Mouse (Mus musculus): Measurements from ENCODE around the gene Tbc1d22b. TPM values are rescaled to one million over a fixed set of nuclear protein-coding genes. Genes with fewer than 3 reads are reported as not detected.
A peak's percentile ranks its signal among the peaks of the same experiment; 100 is the strongest.
"Not testable (repeated sequence)": the region's sequence is repeated elsewhere in the genome, so short reads cannot be mapped to it uniquely, and the experiment has no call there.

Gene Tbc1d22b
- 10 to 100 TPM; 24.2 to 30.5 TPM for total RNA-seq (2021)
- 25.7 and 30.6 TPM in 2 replicates for polyA plus RNA-seq (2012; rRNA removed)
- long read RNA-seq, transcript Tbc1d22b-201 (13 exons, 3,595 nt), result major isoform, 6 of 13 reads
- long read RNA-seq, partial matches to known transcripts, result 3 of 13 reads
- long read RNA-seq, other reads (novel, unspliced or antisense), result 4 of 13 reads

DNA sequence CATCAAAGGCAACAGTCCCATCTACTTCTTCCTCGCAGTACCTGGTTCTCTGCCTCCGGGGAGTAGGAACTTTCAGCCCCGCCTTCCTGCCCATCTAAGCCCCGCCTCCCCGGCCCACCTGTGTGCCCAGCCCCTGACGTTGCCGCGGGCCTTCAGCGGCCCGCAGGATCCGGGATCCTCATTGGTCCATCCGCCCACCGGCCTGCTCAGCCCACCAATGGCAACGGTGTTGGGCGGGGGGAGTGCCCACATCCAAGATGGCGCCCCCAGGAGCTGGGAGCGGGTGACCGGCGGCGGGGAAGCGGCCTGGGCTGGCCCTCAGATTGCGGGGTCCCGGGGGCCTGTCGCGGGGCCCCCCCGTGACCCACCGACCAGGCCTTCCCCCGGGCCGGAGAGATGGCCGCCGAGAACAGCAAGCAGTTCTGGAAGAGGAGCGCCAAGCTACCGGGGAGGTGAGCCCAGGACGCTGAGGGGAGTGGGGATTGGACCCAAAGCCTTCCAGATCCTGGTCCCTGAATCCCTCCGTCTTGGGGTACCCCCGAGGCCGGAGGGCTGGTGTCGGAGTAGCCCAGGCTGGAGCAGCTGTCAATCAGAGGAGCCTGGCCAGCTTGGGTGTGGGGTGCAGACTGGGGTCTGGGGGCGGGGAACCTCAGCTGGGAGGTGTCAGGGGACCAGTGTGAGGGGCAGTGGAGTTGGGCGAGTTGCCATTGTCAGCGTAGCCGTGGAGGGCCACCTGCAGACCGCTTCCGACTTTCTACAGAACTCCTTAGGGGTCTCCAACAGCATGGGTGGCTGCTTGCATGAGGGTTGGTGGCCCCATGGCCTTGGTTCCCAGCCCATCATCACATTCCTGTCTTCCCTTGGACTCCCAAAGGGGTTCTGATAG lies at the start of gene Tbc1d22b, which contains the start of gene Gm17657:
Gene Tbc1d22b, plus strand, starts transcription at position 243 of the 886 bp plus-strand sequence.
Gene Gm17657, minus strand, starts transcription at position 96 of the 886 bp plus-strand sequence.
- peak; percentile 96 for DNase-seq

GRCm38 (mm10) chr17:29500243-29500740 lies 49.3 kb upstream of the Tbc1d22b start:
- DNase-seq, result no peak

DNA sequence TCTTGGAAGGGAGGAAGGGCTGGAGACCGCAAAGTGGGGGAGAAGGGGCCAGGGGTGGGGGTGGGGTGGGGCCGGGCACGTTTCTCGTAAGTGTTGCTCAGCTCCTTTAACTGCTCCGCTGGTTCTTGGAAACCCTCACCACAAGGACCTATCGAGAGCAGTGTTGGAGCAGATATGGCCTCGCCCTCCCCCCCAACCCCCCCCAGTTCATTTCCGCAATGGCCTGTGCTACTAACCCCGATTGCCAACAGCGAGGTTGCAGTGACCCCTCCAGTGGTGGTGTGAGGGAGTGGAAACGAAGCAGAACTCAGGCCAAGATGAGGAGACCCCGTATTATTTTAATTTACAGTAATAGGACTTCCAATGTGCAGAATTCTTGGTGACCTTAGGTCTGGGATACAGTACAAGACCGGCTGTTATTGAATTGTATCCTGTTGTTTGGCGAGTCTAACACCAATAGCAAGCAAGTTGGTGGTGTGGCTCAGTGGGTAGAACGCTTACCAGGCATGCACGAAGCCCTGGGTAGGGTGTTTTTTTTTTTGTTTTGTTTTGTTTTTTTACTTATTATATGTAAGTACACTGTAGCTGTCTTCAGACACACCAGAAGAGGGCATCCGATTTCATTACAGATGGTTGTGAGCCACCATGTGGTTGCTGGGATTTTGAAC lies 48.6 kb upstream of the Tbc1d22b start:
- no peak for DNase-seq

DNA sequence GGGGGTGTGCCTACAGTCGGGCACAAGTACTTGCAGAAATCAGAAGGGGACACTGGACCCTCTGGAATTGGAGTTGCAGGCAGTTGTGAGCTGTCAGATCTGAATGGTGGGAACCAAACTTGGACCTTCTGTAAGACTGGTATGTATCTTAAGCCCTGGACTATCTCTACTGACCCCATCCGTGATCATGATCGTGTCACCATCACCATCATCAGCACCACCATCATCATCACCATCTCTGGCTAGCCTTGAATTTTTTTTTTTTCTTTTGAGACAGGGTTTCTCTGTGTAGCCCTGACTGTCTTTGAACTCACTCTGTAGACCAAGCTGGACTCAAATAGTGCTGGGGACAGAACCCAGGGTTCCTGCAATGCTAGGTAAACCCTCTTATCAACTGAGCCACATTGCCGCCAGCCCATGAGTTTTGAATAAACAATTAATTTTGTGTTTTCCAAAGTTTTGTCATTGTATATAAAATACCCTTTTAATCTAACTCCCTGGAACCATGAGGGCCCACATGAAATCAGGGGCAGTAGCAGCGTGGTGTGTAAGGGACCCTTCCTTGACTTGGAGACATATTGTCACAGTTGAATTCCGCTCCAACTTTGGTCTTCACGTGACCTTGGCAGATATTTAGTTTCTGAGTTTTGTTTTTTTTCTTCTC lies 47.4 kb upstream of the Tbc1d22b start:
- DNase-seq, result no peak

DNA sequence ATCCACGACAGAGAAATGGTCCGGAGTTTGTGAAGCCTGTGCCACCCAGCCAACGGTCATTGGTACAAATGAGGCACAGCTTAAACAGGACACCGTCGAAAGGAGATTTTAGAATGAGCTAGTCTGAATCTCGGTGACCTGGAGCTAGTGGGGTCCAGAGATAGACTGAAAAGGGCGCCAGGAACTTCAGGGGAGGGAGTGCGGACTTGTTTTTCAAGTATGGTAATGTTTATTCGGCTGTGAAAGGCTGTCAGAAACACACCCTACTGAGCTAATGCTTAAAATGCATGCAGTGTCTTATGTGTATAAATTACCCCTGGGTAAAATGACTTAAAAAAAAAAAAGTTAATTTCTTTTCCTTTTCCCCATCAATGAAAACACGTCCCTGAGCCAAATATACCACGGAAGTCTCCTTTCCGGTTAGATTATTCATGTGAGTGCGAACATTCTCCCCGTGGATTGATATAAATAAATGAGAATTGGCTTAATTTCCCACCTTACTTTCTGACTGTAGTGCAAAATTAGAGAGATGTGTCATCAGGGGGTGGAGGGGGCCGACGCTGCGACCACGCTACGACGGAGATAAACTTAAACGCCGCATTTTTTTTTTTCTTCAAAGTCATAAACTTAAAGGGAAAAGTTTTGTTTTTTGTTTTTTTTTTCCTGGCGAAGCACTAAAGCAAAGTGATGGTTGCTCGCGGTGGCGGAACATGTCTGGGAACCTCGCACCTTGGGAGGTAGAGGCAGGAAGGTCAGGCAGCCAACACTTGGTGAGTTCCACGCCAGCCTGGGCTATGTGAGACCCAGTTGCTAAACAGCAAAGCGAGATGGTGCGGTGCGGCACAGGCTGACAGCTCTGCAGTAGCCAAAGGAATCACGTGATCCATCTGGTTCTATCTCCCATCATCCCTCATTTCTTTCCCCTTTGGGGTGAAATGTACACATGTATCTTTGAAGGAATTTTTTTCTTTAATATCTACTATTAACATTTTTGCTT lies 46.6 kb upstream of the Tbc1d22b start:
- no peak for DNase-seq

DNA sequence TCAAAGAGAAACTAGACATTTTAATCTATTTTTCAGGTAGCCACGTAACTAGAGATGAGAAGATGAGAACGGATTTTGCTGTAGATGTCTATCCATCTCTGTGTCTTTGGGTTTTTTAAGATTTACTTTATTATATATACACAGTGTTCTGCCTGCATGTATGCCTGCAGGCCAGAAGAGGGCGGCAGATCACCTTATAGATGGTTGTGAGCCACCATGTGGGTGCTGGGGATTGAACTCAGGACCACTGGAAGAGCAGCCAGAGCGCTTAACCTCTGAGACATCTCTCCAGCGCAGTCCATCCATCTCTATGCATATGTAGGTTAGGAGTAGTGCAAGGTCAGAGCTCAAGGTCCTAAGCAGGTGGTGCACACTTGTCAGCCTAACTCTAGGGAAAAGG lies 45.9 kb upstream of the Tbc1d22b start:
- DNase-seq, result no peak

DNA sequence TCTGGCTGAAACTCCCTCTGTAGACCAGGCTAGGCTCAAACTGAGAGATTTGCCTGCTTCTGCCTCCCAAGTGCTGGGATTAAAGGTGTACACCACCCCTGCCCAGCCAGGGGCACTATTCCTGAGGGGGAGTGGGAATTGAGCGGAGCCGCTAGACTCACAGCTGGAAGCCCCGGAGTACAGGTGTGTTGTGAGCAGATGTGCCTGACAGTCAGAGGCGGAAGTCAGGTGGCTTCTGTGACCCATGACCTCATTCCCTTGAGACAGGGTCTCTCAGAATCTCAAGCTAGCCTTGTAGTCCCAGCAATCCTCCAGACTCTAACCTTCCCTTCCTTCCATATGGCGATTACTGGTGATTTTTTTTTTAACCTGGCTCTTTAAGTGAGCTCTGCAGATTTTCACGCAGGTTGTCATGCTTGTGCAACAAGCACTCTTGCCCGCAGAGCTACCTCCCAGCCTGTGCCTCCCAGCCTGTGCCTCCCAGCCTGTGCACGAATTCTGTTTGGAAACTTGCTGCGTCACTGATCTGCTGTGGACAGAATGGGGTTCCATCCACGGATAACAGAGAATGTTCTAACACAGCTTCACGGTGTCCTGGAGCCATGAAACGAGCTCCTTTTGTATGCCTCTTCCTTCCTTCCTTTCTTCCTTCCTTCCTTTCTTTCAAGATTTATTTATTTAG lies 40.5 kb upstream of the Tbc1d22b start:
- DNase-seq, result no peak

GRCm38 (mm10) chr17:29510691-29511090 lies 38.9 kb upstream of the Tbc1d22b start:
- no peak for DNase-seq

- DNase-seq, result peak; percentile 80
Observed at GRCm38 (mm10) chr17:29513044-29513730, 36.4 kb upstream of the Tbc1d22b start.

GRCm38 (mm10) chr17:29514435-29514834 lies 35.1 kb upstream of the Tbc1d22b start:
- DNase-seq, result peak; percentile 82

- not testable (repeated sequence) for DNase-seq
Observed at GRCm38 (mm10) chr17:29518665-29519064, 30.9 kb upstream of the Tbc1d22b start.

DNA sequence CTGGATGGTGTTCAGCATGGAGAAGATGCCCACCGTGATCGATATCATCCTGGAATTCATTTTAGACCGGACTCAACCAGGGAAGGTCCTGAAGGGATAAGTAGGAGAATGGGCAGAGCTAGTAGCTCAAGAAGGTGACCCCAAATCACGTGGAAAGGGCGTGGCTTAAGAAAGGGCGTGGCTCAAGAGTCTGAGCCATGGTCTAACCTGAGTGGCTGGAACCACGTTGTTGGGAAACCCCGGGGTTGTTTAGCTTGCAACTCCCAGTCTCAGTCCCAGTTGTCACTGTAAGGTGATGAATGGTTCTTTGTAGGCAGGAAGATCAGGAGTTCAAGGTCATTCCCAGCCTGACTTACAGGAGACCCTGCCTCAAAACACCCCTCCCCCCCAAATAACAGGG lies 29.9 kb upstream of the Tbc1d22b start:
- DNase-seq, result no peak

DNA sequence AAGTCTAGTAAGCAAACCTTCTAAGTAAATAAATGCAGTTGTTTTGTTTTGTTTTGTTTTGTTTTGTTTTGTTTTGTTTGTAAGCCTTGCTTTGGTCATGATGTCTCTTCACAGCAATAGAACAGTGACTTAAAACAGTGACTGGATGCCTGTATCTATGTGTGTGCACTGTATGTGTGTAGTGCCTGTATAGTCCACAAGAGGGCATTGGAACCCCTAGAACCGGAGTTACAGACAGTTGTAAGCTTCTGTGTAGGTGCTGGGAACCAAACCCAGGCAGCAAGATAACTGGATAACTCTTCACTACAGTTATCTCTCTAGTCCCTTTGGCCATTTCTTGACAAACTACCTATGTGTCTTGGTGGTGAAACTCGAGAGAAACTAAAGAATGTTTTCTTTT lies 24.0 kb upstream of the Tbc1d22b start:
- DNase-seq, result no peak

GRCm38 (mm10) chr17:29528568-29529187 lies 20.9 kb upstream of the Tbc1d22b start:
- DNase-seq, result no peak

DNA sequence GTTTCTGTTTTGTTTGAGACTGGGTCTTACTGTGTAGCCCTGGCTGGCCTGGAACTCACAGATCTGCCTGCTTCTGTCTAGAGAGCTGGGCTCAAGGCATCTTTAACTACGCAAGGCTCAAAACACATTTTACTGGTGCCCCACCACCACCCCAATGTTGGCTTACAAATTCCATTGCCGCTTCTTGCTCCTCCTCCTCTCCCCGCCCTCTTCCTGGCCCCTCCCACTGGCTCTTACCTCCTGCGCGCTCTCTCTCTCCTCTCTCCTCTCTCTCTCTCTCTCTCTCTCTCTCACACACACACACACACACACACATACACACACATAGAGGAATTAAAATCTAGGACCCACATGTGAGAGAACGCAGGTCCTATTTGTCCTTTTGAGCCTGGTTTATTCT lies 19.1 kb upstream of the Tbc1d22b start:
- DNase-seq, result no peak

DNA sequence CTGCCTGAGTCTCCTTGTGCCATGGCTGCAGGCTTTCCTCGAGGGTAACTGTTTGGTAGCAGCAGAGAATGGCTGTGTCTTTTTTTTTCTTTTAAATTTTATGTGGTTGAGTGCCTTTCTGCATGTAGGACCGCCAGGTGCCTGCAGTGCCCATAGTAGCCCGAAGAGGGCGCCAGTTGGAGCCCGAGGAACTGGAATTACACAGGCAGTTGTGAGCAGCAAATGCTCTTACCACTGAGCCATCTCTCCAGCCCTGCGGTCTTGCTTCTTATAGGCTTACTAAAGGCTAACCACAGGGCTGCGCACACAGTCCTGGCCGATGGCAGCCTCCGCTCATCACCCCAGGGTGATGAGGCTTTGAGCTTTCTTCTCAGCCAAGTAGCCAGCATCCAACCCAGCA lies 18.3 kb upstream of the Tbc1d22b start:
- no peak for DNase-seq

- DNase-seq, result no peak
Observed at GRCm38 (mm10) chr17:29531757-29532384, 17.7 kb upstream of the Tbc1d22b start.

GRCm38 (mm10) chr17:29533866-29534265 lies 15.7 kb upstream of the Tbc1d22b start:
- no peak for DNase-seq

DNA sequence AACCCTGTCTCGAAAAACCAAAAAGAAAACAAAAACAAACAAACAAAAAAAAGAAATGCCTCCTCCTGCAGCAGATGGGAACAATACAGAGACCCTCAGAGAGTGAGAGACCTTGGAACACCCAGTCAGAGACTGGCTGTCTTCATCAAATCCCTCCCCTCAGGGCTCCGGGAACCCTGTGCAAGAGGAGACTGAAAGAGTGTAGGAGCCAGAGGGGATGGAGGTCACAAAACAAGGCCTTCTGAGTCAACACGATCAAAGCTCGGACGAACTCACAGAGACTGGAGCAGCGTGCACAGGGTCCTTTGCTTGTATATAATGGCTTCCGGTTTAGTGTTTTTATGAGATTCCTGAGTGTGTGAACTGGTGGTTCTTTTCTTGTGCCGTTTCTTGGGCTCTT lies 9.2 kb upstream of the Tbc1d22b start:
- DNase-seq, result peak; percentile 62
